Mouse (Mus musculus) cortical plate, adult 2 months (tissue): ENCODE data around the gene Zdhhc14.
A peak's percentile ranks its signal among the peaks of the same experiment; 100 is the strongest.

Experiments used
- CTCF ChIP-seq: fragments of 200-500 bp; IDR thresholded peaks from 2 replicates; pipeline ENCODE4 v1.5.1; 2011; ENCODE audit warnings: mild to moderate bottlenecking, control low read depth, low read length; ENCODE audit not compliant: insufficient read depth; ENCODE audit errors: extremely low read depth
- POLR2A ChIP-seq: fragments of 200-500 bp; IDR thresholded peaks from 2 replicates; pipeline ENCODE4 v1.6.1; 2011; ENCODE audit warnings: mild to moderate bottlenecking, low read length, control low read depth; ENCODE audit not compliant: insufficient read depth; ENCODE audit errors: extremely low read depth

DNA sequence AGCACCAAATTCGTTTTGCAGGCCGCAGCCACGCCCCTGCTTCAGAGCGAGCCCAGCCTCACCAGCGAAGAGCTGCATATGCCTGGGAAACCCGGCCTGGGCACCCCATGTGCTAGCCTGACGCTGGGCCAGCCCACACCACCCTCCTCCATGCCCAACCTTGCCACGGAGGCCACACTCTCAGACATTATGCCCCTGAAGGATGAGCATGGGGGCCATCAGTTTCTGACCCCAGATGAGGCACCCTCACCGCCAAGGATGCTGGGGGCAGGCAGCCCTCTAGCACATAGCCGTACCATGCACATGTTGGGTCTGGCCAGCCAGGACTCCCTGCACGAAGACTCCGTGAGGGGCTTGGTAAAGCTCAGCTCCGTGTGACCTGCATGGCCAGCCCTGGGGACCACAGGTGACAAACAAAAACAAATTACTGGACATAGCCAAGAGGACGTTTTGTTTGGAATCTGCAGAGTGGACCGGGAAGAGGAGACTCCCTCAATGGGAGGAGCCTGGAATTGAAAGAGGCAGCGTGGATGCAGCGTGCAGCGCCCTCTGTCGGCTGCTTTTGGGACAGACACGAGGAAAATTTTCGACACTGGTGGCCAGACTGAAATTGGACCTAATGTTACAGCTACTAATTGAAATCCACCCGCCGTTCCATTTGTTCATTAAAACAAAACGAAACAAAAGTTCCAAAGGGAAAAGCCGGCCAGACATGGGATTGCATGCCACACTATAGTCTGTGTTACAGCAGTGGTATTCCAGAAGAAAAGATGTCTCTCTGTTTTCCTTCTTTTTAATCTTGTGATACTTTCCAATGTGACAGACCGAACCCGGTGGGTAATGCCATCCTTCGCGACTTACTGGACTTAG, 260.6 kb downstream of the Zdhhc14 start:
- peak; percentile 87 for TF ChIP-seq CTCF
- no peak for TF ChIP-seq POLR2A
